Comparison of ENCODE assay signal across 22 mouse cellular contexts in genomic region chr16:46956990-46957389, GRCm38 (mm10).
A peak's percentile ranks its signal among the peaks of the same experiment; 100 is the strongest.
DNase-seq lines count a peak whose midpoint lies in the region; ATAC-seq lines count a peak whose summit lies in the region.
"Had no signal": no experiment of that assay in that cellular context is flagged by ENCODE, and none has a peak within 500 bp of the region (broad histone marks: within the 10 kb centered on the region; RNA-seq: fewer than 3 reads in every experiment).

No protein-coding gene starts in this region.

- H3K27ac ChIP-seq in heart, embryonic 12.5 days (ENCODE audit: poor library complexity, severe bottlenecking), result no peak overlapping the region
- H3K27ac ChIP-seq: embryonic facial prominence, embryonic 10.5 days; forebrain, embryonic 10.5 days; hindbrain, embryonic 13.5 days; kidney, embryonic 15.5 days; stomach, postnatal 0 days had no signal

- no peak overlapping the region for H3K9ac ChIP-seq in heart, embryonic 12.5 days
- H3K9ac ChIP-seq: hindbrain, embryonic 13.5 days; kidney, embryonic 15.5 days had no signal

- H3K36me3 ChIP-seq in heart, embryonic 12.5 days, result no peaks in the 10 kb centered on the region
- H3K36me3 ChIP-seq: embryonic facial prominence, embryonic 10.5 days; forebrain, embryonic 10.5 days; hindbrain, embryonic 13.5 days; kidney, embryonic 15.5 days had no signal

- ATAC-seq in heart, embryonic 12.5 days (ENCODE audit: insufficient number of reproducible peaks, low FRiP score), result no peak
- ATAC-seq: forebrain, embryonic 16.5 days had no signal

- no peak overlapping the region for H3K4me2 ChIP-seq in heart, embryonic 12.5 days
- H3K4me2 ChIP-seq: hindbrain, embryonic 13.5 days; kidney, embryonic 15.5 days had no signal

- 0 out of 2 replicates have a peak, but pooled peaks cover 2% of the 10 kb centered on the region for H3K9me3 ChIP-seq in heart, embryonic 12.5 days (replicated peaks)
- H3K9me3 ChIP-seq: embryonic facial prominence, embryonic 10.5 days; forebrain, embryonic 10.5 days; hindbrain, embryonic 13.5 days; kidney, embryonic 15.5 days had no signal

- peak; percentile 35 for DNase-seq in adrenal gland, adult 2 months
- no peak for DNase-seq in adrenal gland, adult 18-20 months (ENCODE audit: low spot score in 2 of 2)
- DNase-seq in layer of hippocampus, adult 8-10 months (ENCODE audit: low spot score in 2 of 2), result peak; percentile 4 to 13
- no peak for DNase-seq in layer of hippocampus, adult 9-10 months (ENCODE audit: low spot score)
- DNase-seq in right cerebral cortex, adult 2 months (ENCODE audit: low spot score in 2 of 2), result peak; percentile 29 to 36
- no peak for DNase-seq in right cerebral cortex, postnatal 4 days
- DNase-seq in c-Kit-positive CD71-positive TER-119-positive erythroid progenitor cells, embryonic 14.5 days (ENCODE audit: low spot score), result no peak
- DNase-seq: cerebellum, adult 11-12 months; cerebellum, postnatal 10 days; gastrocnemius, postnatal 10 days; heart, adult 11 months; kidney, adult 11 months; kidney, postnatal 4 days; lung, postnatal 4 days; midbrain, embryonic 14.5 days had no signal

- H3K4me1 ChIP-seq in heart, embryonic 12.5 days (replicated peaks), result no peaks in the 10 kb centered on the region
- H3K4me1 ChIP-seq: embryonic facial prominence, embryonic 10.5 days; forebrain, embryonic 10.5 days; hindbrain, embryonic 13.5 days; kidney, embryonic 15.5 days had no signal

- no peaks in the 10 kb centered on the region for H3K27me3 ChIP-seq in heart, embryonic 12.5 days (replicated peaks)
- H3K27me3 ChIP-seq: hindbrain, embryonic 13.5 days; kidney, embryonic 15.5 days had no signal

- H3K4me3 ChIP-seq in heart, embryonic 12.5 days, result no peak overlapping the region
- H3K4me3 ChIP-seq: embryonic facial prominence, embryonic 10.5 days; forebrain, embryonic 10.5 days; hindbrain, embryonic 13.5 days; kidney, embryonic 15.5 days had no signal

- WGBS in heart, embryonic 12.5 days, result 82% methylated on average over 1 of the region's 1 CpGs

Comparison
In these comparisons a context has a peak if more than half of its experiments do, and no peak if none do; other contexts are left out.
1. DNase-seq: peak in adrenal gland, adult 2 months (single experiment), layer of hippocampus, adult 8-10 months (2 of 2) and right cerebral cortex, adult 2 months (2 of 2); none in adrenal gland, adult 18-20 months (0 of 2), layer of hippocampus, adult 9-10 months (single experiment), right cerebral cortex, postnatal 4 days (single experiment) and c-Kit-positive CD71-positive TER-119-positive erythroid progenitor cells, embryonic 14.5 days (single experiment).